Mouse (Mus musculus): ENCODE results near the gene Sugp1. TPM values are rescaled to one million over a fixed set of nuclear protein-coding genes. Genes with fewer than 3 reads are reported as not detected.
A peak's percentile ranks its signal among the peaks of the same experiment; 100 is the strongest.
"Not testable (repeated sequence)": the region's sequence is repeated elsewhere in the genome, so short reads cannot be mapped to it uniquely, and the experiment has no call there.

Sugp1 gene
- polyA plus RNA-seq, 1 experiment from 2014 or later, result 17.7 TPM

- Histone ChIP-seq H3K9ac (ENCODE audit: low read depth, low read length) (no peak overlapping the region), H3K36me3 (ENCODE audit: control insufficient read depth, insufficient read depth) (no peaks in the 10 kb centered on the region), H3K4me3 (ENCODE audit: low read depth, low read length) (no peak overlapping the region), H3K4me2 (replicated peaks; ENCODE audit: low read depth) (no peak overlapping the region), H3K9me3 (ENCODE audit: control insufficient read depth) (no peaks in the 10 kb centered on the region), H3K4me1 (replicated peaks; ENCODE audit: control insufficient read depth, insufficient read depth, low read length) (no peaks in the 10 kb centered on the region), H3K27me3 (replicated peaks; ENCODE audit: control insufficient read depth, insufficient read depth, low read length) (no peaks in the 10 kb centered on the region), H3K27ac (ENCODE audit: low read depth, low read length) (no peak overlapping the region)
- no peak for TF ChIP-seq CTCF (IDR thresholded peaks at IDR 0.05; ENCODE audit: low read depth)
- WGBS, result 95% methylated on average over 4 of the region's 4 CpGs
- ATAC-seq, result no peak
Observed at GRCm38 (mm10) chr8:69999236-69999635, 43.4 kb upstream of the Sugp1 start.

DNA sequence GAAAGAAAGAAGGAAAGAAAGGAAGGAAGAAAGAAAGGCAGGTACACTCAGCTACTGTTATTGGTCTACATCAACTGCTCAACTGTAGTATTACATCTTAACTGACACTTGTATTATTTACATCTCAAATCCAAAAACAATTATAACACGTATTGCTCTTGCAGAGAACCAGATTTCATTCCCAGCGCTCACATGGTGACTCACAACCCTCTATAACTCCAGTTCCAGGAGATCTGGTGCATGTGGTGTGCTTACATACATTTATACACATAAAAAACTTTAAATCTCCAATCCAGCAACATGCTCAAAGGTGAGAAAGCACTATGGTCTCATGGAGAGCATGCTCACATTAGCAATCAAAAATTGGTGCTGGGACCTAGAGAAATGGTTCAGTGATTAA, 42.4 kb upstream of the Sugp1 start:
- TF ChIP-seq CTCF (IDR thresholded peaks at IDR 0.05; ENCODE audit: low read depth), result no peak
- no peak for ATAC-seq
- 78% methylated on average over 2 of the region's 2 CpGs for WGBS

GRCm38 (mm10) chr8:70001176-70001891, 41.3 kb upstream of the Sugp1 start:
- Histone ChIP-seq H3K9me3 (ENCODE audit: control insufficient read depth) (no peaks in the 10 kb centered on the region), H3K27me3 (replicated peaks; ENCODE audit: control insufficient read depth, insufficient read depth, low read length) (no peaks in the 10 kb centered on the region), H3K27ac (ENCODE audit: low read depth, low read length) (peak overlapping the region; percentile 80), H3K36me3 (ENCODE audit: control insufficient read depth, insufficient read depth) (no peaks in the 10 kb centered on the region), H3K4me2 (replicated peaks; ENCODE audit: low read depth) (peak overlapping the region; percentile 61), H3K4me1 (replicated peaks; ENCODE audit: control insufficient read depth, insufficient read depth, low read length) (no peaks in the 10 kb centered on the region), H3K4me3 (ENCODE audit: low read depth, low read length) (peak overlapping the region; percentile 18), H3K9ac (ENCODE audit: low read depth, low read length) (no peak overlapping the region)
- 1% methylated on average over 16 of the region's 16 CpGs for WGBS
- ATAC-seq, result peak; percentile 75
- TF ChIP-seq CTCF (IDR thresholded peaks at IDR 0.05; ENCODE audit: low read depth), result peak; percentile 80

More for the DNA sequence above, 42.4 kb upstream of the Sugp1 start:
- no peaks in the 10 kb centered on the region for H3K9me3 ChIP-seq (ENCODE audit: control insufficient read depth)
- no peak overlapping the region for H3K9ac ChIP-seq (ENCODE audit: low read depth, low read length)
- no peaks in the 10 kb centered on the region for H3K4me1 ChIP-seq (replicated peaks; ENCODE audit: control insufficient read depth, insufficient read depth, low read length)
- no peaks in the 10 kb centered on the region for H3K27me3 ChIP-seq (replicated peaks; ENCODE audit: control insufficient read depth, insufficient read depth, low read length)
- no peaks in the 10 kb centered on the region for H3K36me3 ChIP-seq (ENCODE audit: control insufficient read depth, insufficient read depth)
- no peak overlapping the region for H3K4me3 ChIP-seq (ENCODE audit: low read depth, low read length)
- no peak overlapping the region for H3K27ac ChIP-seq (ENCODE audit: low read depth, low read length)
- H3K4me2 ChIP-seq (replicated peaks; ENCODE audit: low read depth), result no peak overlapping the region

- Histone ChIP-seq H3K4me3 (ENCODE audit: low read depth, low read length) (peak overlapping the region; percentile 18; the same call in 1 of the 2 replicates), H3K27ac (ENCODE audit: low read depth, low read length) (peak overlapping the region; percentile 80), H3K4me2 (replicated peaks; ENCODE audit: low read depth) (peak overlapping the region; percentile 61)
- H3K9ac ChIP-seq (ENCODE audit: low read depth, low read length); H3K4me1 ChIP-seq (replicated peaks; ENCODE audit: control insufficient read depth, insufficient read depth, low read length); H3K36me3 ChIP-seq (ENCODE audit: control insufficient read depth, insufficient read depth); H3K9me3 ChIP-seq (ENCODE audit: control insufficient read depth); H3K27me3 ChIP-seq (replicated peaks; ENCODE audit: control insufficient read depth, insufficient read depth, low read length); ATAC-seq: not testable (repeated sequence)
- WGBS, result 37% methylated on average over 7 of the region's 7 CpGs
Observed at GRCm38 (mm10) chr8:70001892-70002191, 40.8 kb upstream of the Sugp1 start.

GRCm38 (mm10) chr8:70003204-70003657, 39.4 kb upstream of the Sugp1 start:
- no peak for ATAC-seq
- Histone ChIP-seq H3K9ac (ENCODE audit: low read depth, low read length) (no peak overlapping the region), H3K27ac (ENCODE audit: low read depth, low read length) (no peak overlapping the region), H3K9me3 (ENCODE audit: control insufficient read depth) (no peaks in the 10 kb centered on the region), H3K36me3 (ENCODE audit: control insufficient read depth, insufficient read depth) (no peaks in the 10 kb centered on the region), H3K4me1 (replicated peaks; ENCODE audit: control insufficient read depth, insufficient read depth, low read length) (no peaks in the 10 kb centered on the region), H3K4me2 (replicated peaks; ENCODE audit: low read depth) (no peak overlapping the region), H3K4me3 (ENCODE audit: low read depth, low read length) (no peak overlapping the region), H3K27me3 (replicated peaks; ENCODE audit: control insufficient read depth, insufficient read depth, low read length) (no peaks in the 10 kb centered on the region)
- peak; percentile 39; the same call in 1 of the 2 replicates for TF ChIP-seq CTCF (IDR thresholded peaks at IDR 0.05; ENCODE audit: low read depth)
- 42% methylated on average over 4 of the region's 4 CpGs for WGBS

DNA sequence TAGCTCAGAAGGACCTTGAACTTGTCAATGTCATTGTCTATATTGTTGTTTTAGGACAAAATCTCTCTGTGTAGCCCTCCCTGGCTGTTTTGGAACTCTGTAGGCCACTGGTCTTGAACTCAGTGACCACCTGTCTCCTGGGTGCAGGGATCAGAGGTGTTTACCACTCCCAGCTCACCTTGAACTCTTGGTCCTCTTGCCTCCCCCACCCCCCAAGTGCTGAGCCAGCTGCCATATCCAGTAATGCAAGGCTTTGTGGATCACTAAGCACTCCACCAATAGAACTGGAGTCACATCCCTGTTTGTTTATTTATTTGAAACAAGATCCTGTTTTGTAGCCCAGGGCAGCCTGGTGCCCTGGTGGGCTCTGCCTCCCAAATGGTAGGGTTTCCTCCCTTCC, 38.3 kb upstream of the Sugp1 start:
- Histone ChIP-seq H3K9ac (ENCODE audit: low read depth, low read length) (no peak overlapping the region), H3K9me3 (ENCODE audit: control insufficient read depth) (no peaks in the 10 kb centered on the region), H3K4me2 (replicated peaks; ENCODE audit: low read depth) (no peak overlapping the region), H3K36me3 (ENCODE audit: control insufficient read depth, insufficient read depth) (no peaks in the 10 kb centered on the region), H3K4me1 (replicated peaks; ENCODE audit: control insufficient read depth, insufficient read depth, low read length) (no peaks in the 10 kb centered on the region), H3K27ac (ENCODE audit: low read depth, low read length) (no peak overlapping the region), H3K4me3 (ENCODE audit: low read depth, low read length) (no peak overlapping the region), H3K27me3 (replicated peaks; ENCODE audit: control insufficient read depth, insufficient read depth, low read length) (no peaks in the 10 kb centered on the region)
- no peak for ATAC-seq
- no peak for TF ChIP-seq CTCF (IDR thresholded peaks at IDR 0.05; ENCODE audit: low read depth)
